Mouse (Mus musculus): ENCODE data around the gene Vsnl1. TPM values are rescaled to one million over a fixed set of nuclear protein-coding genes. Genes with fewer than 3 reads are reported as not detected.

The Vsnl1 gene
- polyA plus RNA-seq, 1 experiment from 2014 or later = 1.0 TPM

- Histone ChIP-seq H3K9ac (ENCODE audit: low read length) (no peak overlapping the region), H3K27me3 (ENCODE audit: control insufficient read depth, insufficient read depth, low read length) (no peaks in the 10 kb centered on the region), H3K36me3 (ENCODE audit: control insufficient read depth, insufficient read depth, low read length) (no peaks in the 10 kb centered on the region), H3K27ac (ENCODE audit: low read length) (no peak overlapping the region), H3K9me3 (replicated peaks; ENCODE audit: control insufficient read depth, low read length) (no peaks in the 10 kb centered on the region), H3K4me3 (replicated peaks; ENCODE audit: low read length) (no peak overlapping the region), H3K4me1 (ENCODE audit: control insufficient read depth, insufficient read depth, low read length) (peaks cover 7% of the 10 kb centered on the region; the same call in 1 of the 2 replicates), H3K4me2 (ENCODE audit: low read depth, low read length) (no peak overlapping the region)
- WGBS = 66% methylated on average over 2 of the region's 2 CpGs
- no peak for ATAC-seq (ENCODE audit: insufficient read depth, low FRiP score)
These were observed 40.9 kb downstream of the Vsnl1 start for GRCm38 (mm10) chr12:11395470-11395869.

- Histone ChIP-seq H3K4me1 (ENCODE audit: control insufficient read depth, insufficient read depth, low read length) (peaks cover 7% of the 10 kb centered on the region; the same call in 1 of the 2 replicates), H3K36me3 (ENCODE audit: control insufficient read depth, insufficient read depth, low read length) (no peaks in the 10 kb centered on the region), H3K4me2 (ENCODE audit: low read depth, low read length) (no peak overlapping the region), H3K9ac (ENCODE audit: low read length) (no peak overlapping the region), H3K27ac (ENCODE audit: low read length) (no peak overlapping the region), H3K4me3 (replicated peaks; ENCODE audit: low read length) (no peak overlapping the region), H3K27me3 (ENCODE audit: control insufficient read depth, insufficient read depth, low read length) (no peaks in the 10 kb centered on the region), H3K9me3 (replicated peaks; ENCODE audit: control insufficient read depth, low read length) (no peaks in the 10 kb centered on the region)
- ATAC-seq (ENCODE audit: insufficient read depth, low FRiP score) = no peak
- 18% methylated on average over 1 of the region's 1 CpGs for WGBS
These were observed 43.9 kb downstream of the Vsnl1 start for GRCm38 (mm10) chr12:11392525-11392924.

GRCm38 (mm10) chr12:11391244-11391949 lies 45.0 kb downstream of the Vsnl1 start:
- ATAC-seq (ENCODE audit: insufficient read depth, low FRiP score) = peak; percentile 63; the same call in 1 of the 2 replicates

GRCm38 (mm10) chr12:11389141-11389540 lies 47.3 kb downstream of the Vsnl1 start:
- Histone ChIP-seq H3K36me3 (ENCODE audit: control insufficient read depth, insufficient read depth, low read length) (no peaks in the 10 kb centered on the region), H3K27ac (ENCODE audit: low read length) (peak overlapping the region; percentile 84), H3K9me3 (replicated peaks; ENCODE audit: control insufficient read depth, low read length) (no peaks in the 10 kb centered on the region), H3K4me1 (ENCODE audit: control insufficient read depth, insufficient read depth, low read length) (peaks cover 7% of the 10 kb centered on the region; the same call in 1 of the 2 replicates), H3K9ac (ENCODE audit: low read length) (no peak overlapping the region), H3K4me3 (replicated peaks; ENCODE audit: low read length) (no peak overlapping the region), H3K27me3 (ENCODE audit: control insufficient read depth, insufficient read depth, low read length) (no peaks in the 10 kb centered on the region), H3K4me2 (ENCODE audit: low read depth, low read length) (no peak overlapping the region)
- ATAC-seq (ENCODE audit: insufficient read depth, low FRiP score) = peak; percentile 63
- WGBS = 74% methylated on average over 7 of the region's 7 CpGs

More at GRCm38 (mm10) chr12:11391244-11391949, 45.0 kb downstream of the Vsnl1 start:
- Histone ChIP-seq H3K4me3 (replicated peaks; ENCODE audit: low read length) (no peak overlapping the region), H3K9ac (ENCODE audit: low read length) (no peak overlapping the region), H3K9me3 (replicated peaks; ENCODE audit: control insufficient read depth, low read length) (no peaks in the 10 kb centered on the region), H3K4me1 (ENCODE audit: control insufficient read depth, insufficient read depth, low read length) (peaks cover 7% of the 10 kb centered on the region; the same call in 1 of the 2 replicates), H3K27me3 (ENCODE audit: control insufficient read depth, insufficient read depth, low read length) (no peaks in the 10 kb centered on the region), H3K4me2 (ENCODE audit: low read depth, low read length) (no peak overlapping the region), H3K27ac (ENCODE audit: low read length) (peak overlapping the region; percentile 53), H3K36me3 (ENCODE audit: control insufficient read depth, insufficient read depth, low read length) (no peaks in the 10 kb centered on the region)
- WGBS = 39% methylated on average over 7 of the region's 7 CpGs

- no peak for ATAC-seq (ENCODE audit: insufficient read depth, low FRiP score)
- WGBS = 79% methylated on average over 1 of the region's 1 CpGs
These were observed 51.7 kb downstream of the Vsnl1 start for GRCm38 (mm10) chr12:11384754-11385153.

GRCm38 (mm10) chr12:11379396-11379795 lies 57.0 kb downstream of the Vsnl1 start:
- no peak overlapping the region for H3K9ac ChIP-seq (ENCODE audit: low read length)
- no peak for ATAC-seq (ENCODE audit: insufficient read depth, low FRiP score)
- H3K36me3 ChIP-seq (ENCODE audit: control insufficient read depth, insufficient read depth, low read length) = no peaks in the 10 kb centered on the region
- H3K4me1 ChIP-seq (ENCODE audit: control insufficient read depth, insufficient read depth, low read length) = no peaks in the 10 kb centered on the region
- no peaks in the 10 kb centered on the region for H3K9me3 ChIP-seq (replicated peaks; ENCODE audit: control insufficient read depth, low read length)
- no peaks in the 10 kb centered on the region for H3K27me3 ChIP-seq (ENCODE audit: control insufficient read depth, insufficient read depth, low read length)
- WGBS = 62% methylated on average over 2 of the region's 2 CpGs
- no peak overlapping the region for H3K4me3 ChIP-seq (replicated peaks; ENCODE audit: low read length)
- H3K4me2 ChIP-seq (ENCODE audit: low read depth, low read length) = no peak overlapping the region
- no peak overlapping the region for H3K27ac ChIP-seq (ENCODE audit: low read length)

More at GRCm38 (mm10) chr12:11384754-11385153, 51.7 kb downstream of the Vsnl1 start:
- no peaks in the 10 kb centered on the region for H3K36me3 ChIP-seq (ENCODE audit: control insufficient read depth, insufficient read depth, low read length)
- no peaks in the 10 kb centered on the region for H3K27me3 ChIP-seq (ENCODE audit: control insufficient read depth, insufficient read depth, low read length)
- H3K4me3 ChIP-seq (replicated peaks; ENCODE audit: low read length) = no peak overlapping the region
- H3K9me3 ChIP-seq (replicated peaks; ENCODE audit: control insufficient read depth, low read length) = no peaks in the 10 kb centered on the region
- H3K9ac ChIP-seq (ENCODE audit: low read length) = no peak overlapping the region
- H3K27ac ChIP-seq (ENCODE audit: low read length) = no peak overlapping the region
- no peak overlapping the region for H3K4me2 ChIP-seq (ENCODE audit: low read depth, low read length)
- no peaks in the 10 kb centered on the region for H3K4me1 ChIP-seq (ENCODE audit: control insufficient read depth, insufficient read depth, low read length)

GRCm38 (mm10) chr12:11370056-11370455 lies 66.4 kb downstream of the Vsnl1 start:
- no peaks in the 10 kb centered on the region for H3K9me3 ChIP-seq (replicated peaks; ENCODE audit: control insufficient read depth, low read length)
- H3K9ac ChIP-seq (ENCODE audit: low read length) = no peak overlapping the region
- no peak overlapping the region for H3K4me3 ChIP-seq (replicated peaks; ENCODE audit: low read length)
- WGBS = 47% methylated on average over 4 of the region's 4 CpGs
- ATAC-seq (ENCODE audit: insufficient read depth, low FRiP score) = no peak
- no peaks in the 10 kb centered on the region for H3K27me3 ChIP-seq (ENCODE audit: control insufficient read depth, insufficient read depth, low read length)
- no peak overlapping the region for H3K27ac ChIP-seq (ENCODE audit: low read length)
- no peaks in the 10 kb centered on the region for H3K4me1 ChIP-seq (ENCODE audit: control insufficient read depth, insufficient read depth, low read length)
- no peaks in the 10 kb centered on the region for H3K36me3 ChIP-seq (ENCODE audit: control insufficient read depth, insufficient read depth, low read length)
- no peak overlapping the region for H3K4me2 ChIP-seq (ENCODE audit: low read depth, low read length)

- no peak overlapping the region for H3K9ac ChIP-seq (ENCODE audit: low read length)
- H3K4me2 ChIP-seq (ENCODE audit: low read depth, low read length) = no peak overlapping the region
- no peaks in the 10 kb centered on the region for H3K9me3 ChIP-seq (replicated peaks; ENCODE audit: control insufficient read depth, low read length)
- H3K27ac ChIP-seq (ENCODE audit: low read length) = no peak overlapping the region
- no peaks in the 10 kb centered on the region for H3K4me1 ChIP-seq (ENCODE audit: control insufficient read depth, insufficient read depth, low read length)
- ATAC-seq (ENCODE audit: insufficient read depth, low FRiP score) = no peak
- H3K4me3 ChIP-seq (replicated peaks; ENCODE audit: low read length) = no peak overlapping the region
- H3K27me3 ChIP-seq (ENCODE audit: control insufficient read depth, insufficient read depth, low read length) = no peaks in the 10 kb centered on the region
- H3K36me3 ChIP-seq (ENCODE audit: control insufficient read depth, insufficient read depth, low read length) = no peaks in the 10 kb centered on the region
- WGBS = 36% methylated on average over 3 of the region's 3 CpGs
These were observed 69.2 kb downstream of the Vsnl1 start for GRCm38 (mm10) chr12:11367099-11367765.

GRCm38 (mm10) chr12:11364870-11365269 lies 71.5 kb downstream of the Vsnl1 start:
- no peak overlapping the region for H3K27ac ChIP-seq (ENCODE audit: low read length)
- WGBS = 53% methylated on average over 6 of the region's 6 CpGs
- no peaks in the 10 kb centered on the region for H3K9me3 ChIP-seq (replicated peaks; ENCODE audit: control insufficient read depth, low read length)
- H3K27me3 ChIP-seq (ENCODE audit: control insufficient read depth, insufficient read depth, low read length) = no peaks in the 10 kb centered on the region
- H3K4me1 ChIP-seq (ENCODE audit: control insufficient read depth, insufficient read depth, low read length) = no peaks in the 10 kb centered on the region
- no peaks in the 10 kb centered on the region for H3K36me3 ChIP-seq (ENCODE audit: control insufficient read depth, insufficient read depth, low read length)
- no peak overlapping the region for H3K4me2 ChIP-seq (ENCODE audit: low read depth, low read length)
- no peak overlapping the region for H3K9ac ChIP-seq (ENCODE audit: low read length)
- no peak for ATAC-seq (ENCODE audit: insufficient read depth, low FRiP score)
- H3K4me3 ChIP-seq (replicated peaks; ENCODE audit: low read length) = no peak overlapping the region
